Mouse (Mus musculus) midbrain, embryonic 14.5 days (tissue): ENCODE measurements at regions not wholly inside any gene's neighbourhood (a gene's known extent, or its start where the extent isn't known, plus 50 kb on each side); places are given as distances from the start of the nearest gene placed in this dataset.
A peak's percentile ranks its signal among the peaks of the same experiment; 100 is the strongest.

Source experiments
- ATAC-seq: fragments of 200-750 bp; cut with Nextera tagmentation; 2 replicates; pipeline ENCODE4 v1.8.0; 2017; ENCODE audit warnings: moderate number of reproducible peaks, moderate library complexity; ENCODE audit not compliant: low FRiP score, low TSS enrichment
- DNase-seq: peaks from one replicate; pipeline ENCODE4 v3.0.0-alpha.2; 2015
- H3K27ac ChIP-seq: fragments of 300-500 bp; sonication (generic); replicated peaks from 2 replicates; pipeline ENCODE4 v1.5.1; 2014; ENCODE audit warnings: mild to moderate bottlenecking, low read depth, low read length, moderate library complexity
- H3K27me3 ChIP-seq: fragments of 300-500 bp; sonication (generic); 2 replicates; pipeline ENCODE4 v1.6.1; 2014; ENCODE audit warnings: low read length, control low read depth, mixed read lengths; ENCODE audit not compliant: control insufficient read depth, insufficient read depth
- H3K36me3 ChIP-seq: fragments of 300-500 bp; sonication (generic); 2 replicates; pipeline ENCODE4 v1.6.1; 2014; ENCODE audit warnings: low read length, control low read depth; ENCODE audit not compliant: control insufficient read depth, insufficient read depth
- H3K4me1 ChIP-seq: fragments of 300-500 bp; sonication (generic); 2 replicates; pipeline ENCODE4 v1.6.1; 2014; ENCODE audit warnings: mild to moderate bottlenecking, antibody characterized with exemption, low read length, control low read depth; ENCODE audit not compliant: control insufficient read depth, insufficient read depth
- H3K4me2 ChIP-seq: fragments of 300-500 bp; sonication (generic); 2 replicates; pipeline ENCODE4 v1.6.1; 2014; ENCODE audit warnings: mild to moderate bottlenecking, low read length, moderate library complexity
- H3K4me3 ChIP-seq: fragments of 300-500 bp; sonication (generic); replicated peaks from 2 replicates; pipeline ENCODE4 v1.5.1; 2014; ENCODE audit warnings: low read depth, low read length
- H3K9ac ChIP-seq: fragments of 300-500 bp; sonication (generic); replicated peaks from 2 replicates; pipeline ENCODE4 v1.6.1; 2014; ENCODE audit warnings: mild to moderate bottlenecking, low read length, moderate library complexity
- H3K9me3 ChIP-seq: fragments of 300-500 bp; sonication (generic); 2 replicates; pipeline ENCODE4 v1.6.1; 2016; ENCODE audit warnings: low read length, control low read depth, mixed read lengths; ENCODE audit not compliant: control insufficient read depth
- WGBS: fragments of 180-500 bp; shearing (Covaris S2); extraction: QIAGEN DNeasy Blood & Tissue Kit; methylation state at CpG from one replicate; pipeline ENCODE4 v1.1.7; 2014; 5-methylcytosine and 5-hydroxymethylcytosine counted together

DNA sequence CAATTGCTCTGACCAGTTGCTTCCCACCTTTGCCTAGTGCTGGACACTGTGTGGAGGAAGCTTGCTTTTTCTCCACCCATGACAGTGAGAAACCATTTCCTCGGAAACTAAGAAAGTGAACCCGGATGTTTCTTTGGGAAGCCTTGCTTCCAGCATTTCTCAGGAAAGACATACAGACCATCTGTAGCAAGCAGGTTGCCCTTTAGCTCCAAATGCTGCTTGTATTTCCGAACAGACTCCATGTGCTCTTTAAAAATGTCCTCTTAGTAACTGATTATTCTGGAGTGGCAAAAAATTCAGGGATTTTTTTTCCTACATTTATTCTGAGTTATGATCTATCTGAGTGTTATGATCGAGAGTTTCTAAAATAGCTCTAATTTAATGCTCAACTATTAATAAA, 577.9 kb upstream of the Nrsn1 start:
- H3K9ac ChIP-seq: no peak overlapping the region
- no peak overlapping the region for H3K4me2 ChIP-seq
- H3K4me1 ChIP-seq: no peaks in the 10 kb centered on the region
- H3K9me3 ChIP-seq: no peaks in the 10 kb centered on the region
- ATAC-seq (no peak), DNase-seq (no peak)
- no peak overlapping the region for H3K4me3 ChIP-seq
- no peak overlapping the region for H3K27ac ChIP-seq
- H3K27me3 ChIP-seq: no peaks in the 10 kb centered on the region
- 86% methylated on average over 4 of the region's 4 CpGs for WGBS
- H3K36me3 ChIP-seq: no peaks in the 10 kb centered on the region

DNA sequence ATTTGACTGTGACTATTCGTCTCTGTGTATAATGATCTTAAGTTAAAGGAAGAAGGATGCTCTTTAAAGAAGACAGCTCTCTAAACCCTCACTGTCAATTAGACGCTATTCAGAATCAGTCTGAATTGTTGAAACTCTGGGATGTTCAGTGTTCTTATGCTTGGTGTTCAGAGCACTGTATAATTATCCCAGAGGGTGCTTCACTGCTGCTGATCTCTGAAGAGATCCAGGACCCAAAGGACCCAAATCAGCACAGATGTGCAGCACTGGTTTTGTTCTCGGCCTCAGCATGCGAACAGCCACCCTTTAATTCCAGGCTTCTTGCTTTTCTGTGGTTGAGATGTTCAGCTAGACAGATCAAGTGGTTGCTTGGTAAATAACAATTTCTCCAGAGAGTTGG, 567.9 kb upstream of the Nrsn1 start:
- H3K9me3 ChIP-seq: no peaks in the 10 kb centered on the region
- no peaks in the 10 kb centered on the region for H3K27me3 ChIP-seq
- H3K9ac ChIP-seq: no peak overlapping the region
- DNase-seq: no peak
- H3K4me3 ChIP-seq: no peak overlapping the region
- no peak for ATAC-seq
- H3K4me2 ChIP-seq: no peak overlapping the region
- H3K36me3 ChIP-seq: no peaks in the 10 kb centered on the region
- no peaks in the 10 kb centered on the region for H3K4me1 ChIP-seq
- no peak overlapping the region for H3K27ac ChIP-seq
- WGBS: 78% methylated on average over 4 of the region's 4 CpGs

DNA sequence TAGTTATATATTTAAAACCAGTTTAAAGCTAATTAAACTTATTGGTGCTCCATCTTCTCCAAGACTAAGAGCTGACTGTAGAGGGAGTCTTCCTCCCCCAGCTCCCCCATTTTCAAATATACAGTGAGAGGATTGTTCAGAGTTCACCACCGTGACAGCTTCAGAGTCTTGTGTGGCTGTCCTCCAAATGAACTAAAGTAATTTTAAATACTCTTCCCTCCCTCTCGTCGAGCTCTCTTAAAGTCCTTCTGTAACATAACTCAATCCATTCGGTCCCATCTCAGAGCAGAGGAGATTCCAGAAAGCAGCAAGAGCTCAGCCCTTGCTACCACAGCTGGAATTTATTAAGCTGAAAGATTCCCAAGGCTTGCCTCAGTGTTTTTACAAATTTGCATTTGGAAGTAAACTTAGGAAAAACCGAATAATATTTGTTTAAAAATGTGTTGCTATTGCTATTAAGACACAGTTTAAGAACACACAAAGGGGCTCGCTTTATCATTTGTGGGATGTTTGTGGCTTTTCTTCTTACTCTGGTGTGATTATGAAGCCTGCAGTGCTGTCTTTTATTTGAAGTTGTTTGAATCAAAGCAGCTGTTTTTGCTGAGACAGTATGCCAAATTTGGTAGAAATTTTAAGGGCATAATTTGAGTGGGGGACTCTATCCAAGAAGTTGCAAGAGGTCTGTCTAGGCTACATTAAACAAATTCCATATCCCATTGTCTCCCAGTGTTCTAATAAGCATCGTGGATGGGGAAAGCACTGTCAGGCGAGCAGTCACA, 559.0 kb upstream of the Nrsn1 start:
- H3K27ac ChIP-seq: no peak overlapping the region
- no peaks in the 10 kb centered on the region for H3K36me3 ChIP-seq
- H3K27me3 ChIP-seq: no peaks in the 10 kb centered on the region
- H3K9me3 ChIP-seq: no peaks in the 10 kb centered on the region
- WGBS: 75% methylated on average over 8 of the region's 8 CpGs
- H3K4me1 ChIP-seq: no peaks in the 10 kb centered on the region
- no peak overlapping the region for H3K9ac ChIP-seq
- DNase-seq (no peak), ATAC-seq (no peak)
- no peak overlapping the region for H3K4me3 ChIP-seq
- no peak overlapping the region for H3K4me2 ChIP-seq

DNA sequence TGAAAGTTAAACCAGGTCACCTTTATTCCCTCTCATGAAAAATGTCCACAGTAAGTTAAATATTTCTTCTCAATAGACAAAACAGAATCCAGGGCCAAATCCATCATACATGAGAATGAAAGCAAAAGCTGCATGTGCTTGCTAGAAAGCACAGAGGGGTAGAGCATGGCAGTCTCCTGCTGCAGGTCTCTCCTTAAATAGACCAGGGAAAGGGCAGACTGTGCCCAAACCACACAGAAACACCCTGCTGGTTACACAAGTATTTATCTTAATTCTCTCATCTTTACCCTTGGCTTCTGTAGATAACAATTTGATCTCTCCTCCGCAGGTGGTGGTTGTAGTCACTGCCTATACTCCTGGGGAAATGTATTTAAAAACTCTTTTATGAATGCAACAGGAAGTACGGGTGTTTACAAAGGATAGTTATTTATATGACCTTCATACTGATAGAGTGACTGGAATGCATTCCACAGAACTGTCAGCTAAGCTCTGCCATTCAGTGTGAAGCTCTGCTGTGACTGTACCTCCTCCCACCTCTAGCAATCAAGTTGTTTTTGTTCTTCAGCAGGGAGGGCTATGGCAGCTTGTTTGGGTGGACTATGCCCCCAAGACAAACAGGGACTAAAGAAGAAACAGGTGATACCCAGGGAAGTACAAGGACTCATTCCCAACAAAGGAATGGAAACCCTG, 538.4 kb upstream of the Nrsn1 start:
- no peak for DNase-seq
- WGBS: 85% methylated on average over 2 of the region's 2 CpGs

DNA sequence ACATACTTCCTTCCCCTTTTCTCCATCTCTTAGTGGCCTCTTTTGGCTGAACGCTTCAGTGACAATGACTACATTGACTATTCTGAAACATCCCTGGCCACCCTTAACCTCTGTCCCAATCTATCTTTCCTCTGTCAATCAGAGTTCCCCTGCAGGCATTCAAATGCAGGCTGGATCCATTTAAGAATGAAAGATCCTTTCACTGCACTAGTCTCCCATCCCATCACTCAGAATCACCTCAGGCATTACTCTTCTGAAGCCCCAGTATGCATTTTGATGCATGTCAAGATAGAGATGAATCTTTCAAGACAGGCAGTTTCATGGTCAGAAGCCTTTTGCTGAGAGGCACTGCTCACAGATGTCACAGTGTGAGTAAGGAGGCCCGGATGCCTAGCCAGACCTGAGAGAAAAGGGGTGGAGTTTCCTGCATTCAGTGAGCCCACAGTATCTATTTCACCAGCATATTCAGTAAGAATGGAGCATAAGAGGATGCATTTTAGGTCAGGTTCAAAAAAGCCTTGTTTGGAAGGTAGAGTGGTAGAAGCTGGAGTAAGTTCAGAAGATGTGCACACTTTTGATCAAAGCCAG, 523.0 kb upstream of the Nrsn1 start:
- Histone ChIP-seq H3K4me2 (no peak overlapping the region), H3K4me3 (no peak overlapping the region), H3K27me3 (no peaks in the 10 kb centered on the region), H3K4me1 (no peaks in the 10 kb centered on the region), H3K9ac (no peak overlapping the region), H3K9me3 (no peaks in the 10 kb centered on the region), H3K27ac (no peak overlapping the region), H3K36me3 (no peaks in the 10 kb centered on the region)
- ATAC-seq (no peak), DNase-seq (peak; percentile 41)
- WGBS: 23% methylated on average over 2 of the region's 2 CpGs

More for the DNA sequence above, 538.4 kb upstream of the Nrsn1 start:
- H3K27ac ChIP-seq: no peak overlapping the region
- no peak for ATAC-seq
- H3K9ac ChIP-seq: no peak overlapping the region
- no peaks in the 10 kb centered on the region for H3K27me3 ChIP-seq
- no peaks in the 10 kb centered on the region for H3K9me3 ChIP-seq
- H3K4me2 ChIP-seq: no peak overlapping the region
- H3K4me1 ChIP-seq: no peaks in the 10 kb centered on the region
- H3K36me3 ChIP-seq: no peaks in the 10 kb centered on the region
- H3K4me3 ChIP-seq: no peak overlapping the region

DNA sequence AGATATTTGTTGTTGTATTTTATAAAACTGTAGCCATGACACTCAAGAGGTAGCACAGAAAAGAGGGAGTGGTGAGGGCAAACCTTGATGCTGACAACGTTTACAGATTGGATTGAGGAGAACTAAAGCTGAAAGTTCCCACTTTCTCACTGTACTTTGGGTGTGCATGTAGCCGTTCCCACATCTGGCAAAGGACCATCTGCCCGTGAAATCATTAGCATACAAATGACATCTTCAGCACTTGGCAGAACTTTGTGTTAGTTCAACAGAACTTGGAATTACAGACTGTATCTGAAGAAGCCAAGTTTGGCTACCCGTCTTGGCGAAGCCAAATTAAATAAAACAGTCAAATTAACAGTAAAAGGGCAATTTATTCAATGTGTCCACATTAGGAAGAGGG, 510.9 kb upstream of the Nrsn1 start:
- 81% methylated on average over 5 of the region's 5 CpGs for WGBS
- Histone ChIP-seq H3K4me1 (no peaks in the 10 kb centered on the region), H3K9me3 (no peaks in the 10 kb centered on the region), H3K27me3 (no peaks in the 10 kb centered on the region), H3K4me3 (no peak overlapping the region), H3K9ac (no peak overlapping the region), H3K27ac (no peak overlapping the region), H3K36me3 (no peaks in the 10 kb centered on the region), H3K4me2 (no peak overlapping the region)
- DNase-seq (no peak), ATAC-seq (no peak)

DNA sequence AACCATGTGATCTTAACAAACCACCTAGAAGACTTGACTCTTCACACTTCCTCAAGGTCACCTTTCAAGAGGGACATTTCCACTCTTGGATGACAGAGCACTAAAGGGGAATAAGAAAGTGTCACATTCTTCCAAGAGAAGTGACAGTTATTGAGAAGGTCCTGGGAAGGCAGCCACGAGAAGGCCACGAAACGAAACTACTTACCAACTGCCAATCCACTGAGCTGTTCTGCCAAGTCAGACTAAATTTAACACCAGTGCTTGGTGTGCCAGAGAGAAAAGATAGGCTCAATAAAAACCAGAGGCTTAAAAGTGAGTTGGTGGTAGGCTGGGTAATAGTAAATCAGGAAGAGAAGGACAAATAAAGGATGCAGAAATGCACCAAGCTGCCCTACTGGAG, 507.4 kb upstream of the Nrsn1 start:
- no peak overlapping the region for H3K4me3 ChIP-seq
- WGBS: 86% methylated on average over 3 of the region's 3 CpGs
- ATAC-seq (no peak), DNase-seq (no peak)
- H3K27me3 ChIP-seq: no peaks in the 10 kb centered on the region
- H3K4me1 ChIP-seq: no peaks in the 10 kb centered on the region
- no peaks in the 10 kb centered on the region for H3K9me3 ChIP-seq
- no peak overlapping the region for H3K4me2 ChIP-seq
- no peak overlapping the region for H3K27ac ChIP-seq
- H3K9ac ChIP-seq: no peak overlapping the region
- no peaks in the 10 kb centered on the region for H3K36me3 ChIP-seq

DNA sequence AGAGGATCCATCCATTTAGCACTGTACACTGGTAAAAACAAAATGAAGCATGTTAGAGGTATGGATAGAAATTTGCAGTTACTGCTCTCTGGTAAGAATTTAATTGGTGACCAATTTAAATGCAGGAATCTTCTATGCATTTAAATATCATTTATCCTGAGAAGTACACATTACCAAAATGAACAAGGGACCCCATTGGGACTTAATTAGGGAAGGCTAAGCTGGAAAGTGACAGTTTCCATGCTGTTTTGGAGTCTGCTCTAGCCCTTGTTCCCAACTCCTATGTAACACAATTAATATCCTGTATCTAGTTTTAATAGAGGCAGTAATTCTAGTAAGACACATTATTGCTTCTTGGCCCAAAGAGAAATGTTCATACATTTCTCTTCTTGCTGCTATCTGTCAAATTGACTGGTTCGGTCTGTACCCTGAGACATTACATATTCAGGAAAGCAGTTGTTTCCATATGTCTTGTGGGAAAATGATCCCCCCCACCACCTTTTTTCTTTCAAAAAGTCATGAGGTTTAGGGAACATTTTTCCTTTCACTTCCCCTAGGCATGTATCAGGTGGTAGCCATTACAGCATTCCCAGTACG, 504.4 kb upstream of the Nrsn1 start:
- Histone ChIP-seq H3K9me3 (no peaks in the 10 kb centered on the region), H3K36me3 (no peaks in the 10 kb centered on the region), H3K27ac (0 out of 2 replicates have a peak overlapping the region, but pooled peaks have one; percentile 22), H3K4me3 (no peak overlapping the region), H3K9ac (no peak overlapping the region), H3K27me3 (no peaks in the 10 kb centered on the region), H3K4me1 (no peaks in the 10 kb centered on the region), H3K4me2 (no peak overlapping the region)
- DNase-seq: peak; percentile 34
- no peak for ATAC-seq
- WGBS: 67% methylated on average over 2 of the region's 2 CpGs
